In genomic region chr2:115211191-115211590, GRCm38 (mm10) we compare ENCODE assay signal across 29 mouse cellular contexts.
DNase-seq lines count a peak whose midpoint lies in the region; ATAC-seq and TF ChIP-seq lines count a peak whose summit lies in the region.
"Had no signal": no experiment of that assay in that cellular context is flagged by ENCODE, and none has a peak within 500 bp of the region (broad histone marks: within the 10 kb centered on the region; RNA-seq: fewer than 3 reads in every experiment).

No protein-coding gene starts in this region.

- H3K9ac ChIP-seq in hindbrain, postnatal 0 days (replicated peaks; ENCODE audit: low read length), result no peak overlapping the region
- no peak overlapping the region for H3K9ac ChIP-seq in hindbrain, embryonic 12.5 days
- H3K9ac ChIP-seq in lung, embryonic 14.5 days, result no peak overlapping the region
- H3K9ac ChIP-seq: embryonic facial prominence, embryonic 13.5 days; forebrain, postnatal 0 days; intestine, embryonic 15.5 days; limb, embryonic 15.5 days; liver, embryonic 13.5 days; midbrain, embryonic 15.5 days; neural tube, embryonic 12.5 days had no signal

- no peaks in the 10 kb centered on the region for H3K9me3 ChIP-seq in hindbrain, postnatal 0 days (ENCODE audit: low read length)
- H3K9me3 ChIP-seq in hindbrain, embryonic 12.5 days (replicated peaks), result no peaks in the 10 kb centered on the region
- no peaks in the 10 kb centered on the region for H3K9me3 ChIP-seq in lung, embryonic 14.5 days (ENCODE audit: low read depth, low read length)
- H3K9me3 ChIP-seq: embryonic facial prominence, embryonic 13.5 days; hindbrain, embryonic 10.5 days; intestine, embryonic 15.5 days; limb, embryonic 10.5 days; limb, embryonic 15.5 days; liver, embryonic 13.5 days; midbrain, embryonic 10.5 days; midbrain, embryonic 15.5 days; neural tube, embryonic 12.5 days had no signal

- H3K27ac ChIP-seq in hindbrain, postnatal 0 days, result no peak overlapping the region
- no peak overlapping the region for H3K27ac ChIP-seq in hindbrain, embryonic 12.5 days
- no peak overlapping the region for H3K27ac ChIP-seq in lung, embryonic 14.5 days (ENCODE audit: low read depth)
- H3K27ac ChIP-seq: embryonic facial prominence, embryonic 13.5 days; hindbrain, embryonic 10.5 days; intestine, embryonic 15.5 days; limb, embryonic 10.5 days; limb, embryonic 15.5 days; liver, embryonic 13.5 days; midbrain, embryonic 10.5 days; midbrain, embryonic 15.5 days; neural tube, embryonic 12.5 days had no signal

- TF ChIP-seq CTCF in hindbrain, postnatal 0 days (IDR thresholded peaks at IDR 0.05; ENCODE audit: low read depth), result no peak
- no peak for TF ChIP-seq CTCF in lung, embryonic 14.5 days (IDR thresholded peaks at IDR 0.05; ENCODE audit: low read depth)

- DNase-seq in hindbrain, postnatal 0 days (ENCODE audit: low spot score), result peak; percentile 18
- DNase-seq in lung, embryonic 14.5 days, result peak; percentile 31
- DNase-seq in lung, postnatal 14 days, result no peak
- peak; percentile 62 for DNase-seq in cerebellum, adult 9-10 months
- DNase-seq in cerebellum, postnatal 36 days, result peak; percentile 5 to 10
- DNase-seq in frontal cortex, postnatal 25 days (ENCODE audit: low spot score in 2 of 2), result no peak
- no peak for DNase-seq in adrenal gland, adult 8-10 months
- DNase-seq: adrenal gland, postnatal 25 days; forebrain, postnatal 0 days; gastrocnemius, postnatal 14 days; heart, postnatal 14 days; kidney, adult 2 months; kidney, postnatal 36 days; liver, embryonic 13.5 days; lung, adult 18-20 months; lung, postnatal 10 days; thymus, adult 2 months; thymus, postnatal 36 days had no signal

- H3K4me1 ChIP-seq in hindbrain, postnatal 0 days (ENCODE audit: insufficient read depth, low read length), result no peaks in the 10 kb centered on the region
- peaks cover 8% of the 10 kb centered on the region for H3K4me1 ChIP-seq in hindbrain, embryonic 12.5 days
- H3K4me1 ChIP-seq in lung, embryonic 14.5 days (ENCODE audit: insufficient read depth), result 0 out of 2 replicates have a peak, but pooled peaks cover 6% of the 10 kb centered on the region
- H3K4me1 ChIP-seq: limb, embryonic 15.5 days; liver, embryonic 13.5 days had no signal

- H3K4me3 ChIP-seq in hindbrain, postnatal 0 days (ENCODE audit: low read length), result no peak overlapping the region
- H3K4me3 ChIP-seq in hindbrain, embryonic 12.5 days, result no peak overlapping the region
- no peak overlapping the region for H3K4me3 ChIP-seq in lung, embryonic 14.5 days (ENCODE audit: low read depth, low read length)
- H3K4me3 ChIP-seq: embryonic facial prominence, embryonic 13.5 days; hindbrain, embryonic 10.5 days; intestine, embryonic 15.5 days; limb, embryonic 10.5 days; limb, embryonic 15.5 days; liver, embryonic 13.5 days; midbrain, embryonic 10.5 days; midbrain, embryonic 15.5 days; neural tube, embryonic 12.5 days had no signal

- H3K27me3 ChIP-seq in hindbrain, postnatal 0 days (ENCODE audit: insufficient read depth, low read length), result no peaks in the 10 kb centered on the region
- H3K27me3 ChIP-seq in hindbrain, embryonic 12.5 days, result no peaks in the 10 kb centered on the region
- H3K27me3 ChIP-seq in lung, embryonic 14.5 days (ENCODE audit: insufficient read depth, low read length), result no peaks in the 10 kb centered on the region
- H3K27me3 ChIP-seq: embryonic facial prominence, embryonic 13.5 days; intestine, embryonic 15.5 days; limb, embryonic 15.5 days; liver, embryonic 13.5 days; midbrain, embryonic 15.5 days; neural tube, embryonic 12.5 days had no signal

- no peak for ATAC-seq in hindbrain, postnatal 0 days
- no peak for ATAC-seq in hindbrain, embryonic 12.5 days (ENCODE audit: low FRiP score)
- no peak for ATAC-seq in lung, embryonic 14.5 days (ENCODE audit: insufficient read depth)
- ATAC-seq: forebrain, postnatal 0 days; hindbrain, embryonic 16.5 days; intestine, embryonic 15.5 days; midbrain, embryonic 15.5 days; Patski had no signal

- no peak overlapping the region for H3K4me2 ChIP-seq in hindbrain, postnatal 0 days (ENCODE audit: low read depth, low read length)
- no peak overlapping the region for H3K4me2 ChIP-seq in hindbrain, embryonic 12.5 days (replicated peaks)
- H3K4me2 ChIP-seq in lung, embryonic 14.5 days, result no peak overlapping the region
- H3K4me2 ChIP-seq: embryonic facial prominence, embryonic 13.5 days; intestine, embryonic 15.5 days; limb, embryonic 15.5 days; liver, embryonic 13.5 days; midbrain, embryonic 15.5 days; neural tube, embryonic 12.5 days had no signal

- no peaks in the 10 kb centered on the region for H3K36me3 ChIP-seq in hindbrain, postnatal 0 days (ENCODE audit: insufficient read depth, low read length)
- H3K36me3 ChIP-seq in hindbrain, embryonic 12.5 days, result no peaks in the 10 kb centered on the region
- H3K36me3 ChIP-seq in lung, embryonic 14.5 days (ENCODE audit: insufficient read depth), result no peaks in the 10 kb centered on the region
- H3K36me3 ChIP-seq: embryonic facial prominence, embryonic 13.5 days; hindbrain, embryonic 10.5 days; intestine, embryonic 15.5 days; limb, embryonic 10.5 days; limb, embryonic 15.5 days; liver, embryonic 13.5 days; midbrain, embryonic 10.5 days; midbrain, embryonic 15.5 days; neural tube, embryonic 12.5 days had no signal

Comparison
In these comparisons a context has a peak if more than half of its experiments do, and no peak if none do; other contexts are left out.
1. DNase-seq: peak in hindbrain, postnatal 0 days (single experiment), lung, embryonic 14.5 days (single experiment), cerebellum, adult 9-10 months (single experiment) and cerebellum, postnatal 36 days (2 of 2); none in lung, postnatal 14 days (single experiment), frontal cortex, postnatal 25 days (0 of 2) and adrenal gland, adult 8-10 months (single experiment).